Mouse (Mus musculus): ENCODE measurements around the gene Cc2d2b.

GRCm38 (mm10) chr19:40815645-40816183, 67.2 kb downstream of the Cc2d2b start:
- no peak for TF ChIP-seq POLR2A (IDR thresholded peaks at IDR 0.05; ENCODE audit: insufficient read depth, low read depth, low read length)
- no peak for TF ChIP-seq CTCF (IDR thresholded peaks at IDR 0.05; ENCODE audit: insufficient read depth, low read depth, low read length)

Data from olfactory bulb, adult 2 months (tissue).